Mouse (Mus musculus) liver, embryonic 11.5 days (tissue): ENCODE results near the gene Rack1. TPM values are rescaled to one million over a fixed set of nuclear protein-coding genes. Genes with fewer than 3 reads are reported as not detected.
A peak's percentile ranks its signal among the peaks of the same experiment; 100 is the strongest.
"Not testable (repeated sequence)": the region's sequence is repeated elsewhere in the genome, so short reads cannot be mapped to it uniquely, and the experiment has no call there.

Experiments used
- ATAC-seq: fragments of 200-750 bp; cut with Nextera tagmentation; replicated peaks from 2 replicates; pipeline ENCODE4 v1.8.0; 2017; ENCODE audit warnings: moderate number of reproducible peaks, mild to moderate bottlenecking, moderate TSS enrichment, moderate library complexity; ENCODE audit not compliant: low FRiP score
- DNase-seq: peaks from one replicate; pipeline ENCODE4 v3.0.0-alpha.2; 2017; ENCODE audit warnings: low spot score
- H3K27ac ChIP-seq: fragments of 300-500 bp; sonication (generic); 2 replicates; pipeline ENCODE4 v1.5.1; 2014; ENCODE audit warnings: mild to moderate bottlenecking, low read depth, low read length, control low read depth
- H3K27me3 ChIP-seq: fragments of 300-500 bp; sonication (generic); replicated peaks from 2 replicates; pipeline ENCODE4 v1.6.1; 2014; ENCODE audit warnings: low read length, mixed read lengths; ENCODE audit not compliant: control insufficient read depth, insufficient read depth
- H3K36me3 ChIP-seq: fragments of 300-500 bp; sonication (generic); 2 replicates; pipeline ENCODE4 v1.6.1; 2014; ENCODE audit warnings: mild to moderate bottlenecking, low read length, moderate library complexity, mixed read lengths; ENCODE audit not compliant: control insufficient read depth, insufficient read depth
- H3K4me1 ChIP-seq: fragments of 300-500 bp; sonication (generic); replicated peaks from 2 replicates; pipeline ENCODE4 v1.6.1; 2014; ENCODE audit warnings: low read length, mixed read lengths; ENCODE audit not compliant: control insufficient read depth, insufficient read depth
- H3K4me2 ChIP-seq: fragments of 300-500 bp; sonication (generic); 2 replicates; pipeline ENCODE4 v1.6.1; 2014; ENCODE audit warnings: mild to moderate bottlenecking, control low read depth, moderate library complexity
- H3K4me3 ChIP-seq: fragments of 300-500 bp; sonication (generic); 2 replicates; pipeline ENCODE4 v1.5.1; 2014; ENCODE audit warnings: low read depth, low read length, control low read depth
- H3K9ac ChIP-seq: fragments of 300-500 bp; sonication (generic); 2 replicates; pipeline ENCODE4 v1.6.1; 2014; ENCODE audit warnings: low read depth, low read length, control low read depth
- H3K9me3 ChIP-seq: fragments of 300-500 bp; sonication (generic); 2 replicates; pipeline ENCODE4 v1.6.1; 2016; ENCODE audit warnings: low read length, inconsistent platforms, mixed read lengths; ENCODE audit not compliant: control insufficient read depth
- WGBS: fragments of 180-500 bp; shearing (Covaris S2); extraction: QIAGEN DNeasy Blood & Tissue Kit; methylation state at CpG from one replicate; pipeline ENCODE4 v1.1.7; 2014; 5-methylcytosine and 5-hydroxymethylcytosine counted together
- polyA plus RNA-seq: library from polyadenylated mRNA; unstranded; fragments of >200 nt; fragmentation: Nextera tagmentation; extraction: Ambion mirVana; gene quantifications from 2 replicates; pipeline ENCODE4 v1.2.1, GENCODE M21; 2014

Gene Rack1
- polyA plus RNA-seq, 1 experiment from 2014 or later, result 1,248 TPM

GRCm38 (mm10) chr11:48845244-48845815 is 45.2 kb downstream of the Rack1 start:
- no peak for DNase-seq
- no peaks in the 10 kb centered on the region for H3K36me3 ChIP-seq
- 39% methylated on average over 13 of the region's 13 CpGs for WGBS

GRCm38 (mm10) chr11:48846362-48846761 is 46.2 kb downstream of the Rack1 start:
- not testable (repeated sequence) for H3K9me3 ChIP-seq, H3K4me2 ChIP-seq, H3K9ac ChIP-seq, H3K4me1 ChIP-seq, ATAC-seq, H3K4me3 ChIP-seq, H3K27ac ChIP-seq, DNase-seq, H3K36me3 ChIP-seq, H3K27me3 ChIP-seq
- 78% methylated on average over 2 of the region's 2 CpGs for WGBS

More at GRCm38 (mm10) chr11:48845244-48845815, 45.2 kb downstream of the Rack1 start:
- Histone ChIP-seq H3K9me3 (no peaks in the 10 kb centered on the region), H3K27me3 (peaks cover 8% of the 10 kb centered on the region), H3K4me2 (no peak overlapping the region), H3K27ac (no peak overlapping the region), H3K9ac (no peak overlapping the region), H3K4me1 (0 out of 2 replicates have a peak, but pooled peaks cover 3% of the 10 kb centered on the region), H3K4me3 (no peak overlapping the region)
- ATAC-seq, result no peak

- Histone ChIP-seq H3K4me1 (0 out of 2 replicates have a peak, but pooled peaks cover 3% of the 10 kb centered on the region), H3K9me3 (no peaks in the 10 kb centered on the region; the same call in 1 of the 2 replicates), H3K9ac (no peak overlapping the region), H3K4me2 (no peak overlapping the region), H3K36me3 (no peaks in the 10 kb centered on the region), H3K4me3 (no peak overlapping the region), H3K27me3 (peaks cover 8% of the 10 kb centered on the region), H3K27ac (no peak overlapping the region)
- no peak for DNase-seq
- no peak for ATAC-seq
- 63% methylated on average over 5 of the region's 5 CpGs for WGBS
Measured at GRCm38 (mm10) chr11:48846881-48847280, 46.7 kb downstream of the Rack1 start.

- Histone ChIP-seq H3K9ac (no peak overlapping the region), H3K36me3 (no peaks in the 10 kb centered on the region), H3K27me3 (peaks cover 8% of the 10 kb centered on the region), H3K27ac (no peak overlapping the region), H3K4me1 (peaks cover 16% of the 10 kb centered on the region; the same call in 1 of the 2 replicates), H3K4me3 (no peak overlapping the region), H3K9me3 (no peaks in the 10 kb centered on the region; the same call in 1 of the 2 replicates), H3K4me2 (no peak overlapping the region)
- 48% methylated on average over 2 of the region's 2 CpGs for WGBS
- DNase-seq (no peak), ATAC-seq (no peak)
Measured at GRCm38 (mm10) chr11:48850240-48850639, 50.1 kb downstream of the Rack1 start.

GRCm38 (mm10) chr11:48851270-48851995 is 51.3 kb downstream of the Rack1 start:
- H3K4me1 ChIP-seq, result peaks cover 16% of the 10 kb centered on the region; the same call in 1 of the 2 replicates
- ATAC-seq (no peak), DNase-seq (no peak)
- WGBS, result 74% methylated on average over 4 of the region's 4 CpGs
- no peaks in the 10 kb centered on the region for H3K36me3 ChIP-seq
- H3K9me3 ChIP-seq, result no peaks in the 10 kb centered on the region; the same call in 1 of the 2 replicates
- no peak overlapping the region for H3K4me2 ChIP-seq
- H3K4me3 ChIP-seq, result no peak overlapping the region
- H3K27me3 ChIP-seq, result peaks cover 8% of the 10 kb centered on the region
- H3K27ac ChIP-seq, result no peak overlapping the region
- H3K9ac ChIP-seq, result no peak overlapping the region

- H3K4me2 ChIP-seq, result peak overlapping the region; percentile 95
Measured at GRCm38 (mm10) chr11:48852190-48852589, 52.1 kb downstream of the Rack1 start.

GRCm38 (mm10) chr11:48852624-48853473 is 52.7 kb downstream of the Rack1 start:
- whole genome bisulfite sequencing, result 8% methylated on average over 23 of the region's 23 CpGs
- Histone ChIP-seq H3K36me3 (no peaks in the 10 kb centered on the region), H3K4me3 (peak overlapping the region; percentile 64), H3K9me3 (no peaks in the 10 kb centered on the region; the same call in 1 of the 2 replicates), H3K27me3 (peaks cover 8% of the 10 kb centered on the region), H3K9ac (peak overlapping the region; percentile 58; the same call in 1 of the 2 replicates), H3K4me2 (peak overlapping the region; percentile 95), H3K4me1 (peaks cover 16% of the 10 kb centered on the region; the same call in 1 of the 2 replicates), H3K27ac (no peak overlapping the region)
- DNase-seq (peak; percentile 64), ATAC-seq (no peak)

More at GRCm38 (mm10) chr11:48852190-48852589, 52.1 kb downstream of the Rack1 start:
- H3K9ac ChIP-seq, result no peak overlapping the region
- H3K4me1 ChIP-seq, result peaks cover 16% of the 10 kb centered on the region; the same call in 1 of the 2 replicates
- H3K27ac ChIP-seq, result no peak overlapping the region
- H3K27me3 ChIP-seq, result peaks cover 8% of the 10 kb centered on the region
- no peak for DNase-seq
- no peak for ATAC-seq
- H3K36me3 ChIP-seq, result no peaks in the 10 kb centered on the region
- 79% methylated on average over 4 of the region's 4 CpGs for WGBS
- H3K9me3 ChIP-seq, result no peaks in the 10 kb centered on the region; the same call in 1 of the 2 replicates
- H3K4me3 ChIP-seq, result peak overlapping the region; percentile 64

- Histone ChIP-seq H3K36me3 (no peaks in the 10 kb centered on the region), H3K27ac (0 out of 2 replicates have a peak overlapping the region, but pooled peaks have one; percentile 16), H3K4me2 (peak overlapping the region; percentile 95), H3K9me3 (no peaks in the 10 kb centered on the region; the same call in 1 of the 2 replicates), H3K27me3 (peaks cover 8% of the 10 kb centered on the region), H3K9ac (peak overlapping the region; percentile 58), H3K4me1 (peaks cover 22% of the 10 kb centered on the region; the same call in 1 of the 2 replicates), H3K4me3 (peak overlapping the region; percentile 64)
- under 1% methylated on average over 31 of the region's 31 CpGs for WGBS
- peak; percentile 67 for ATAC-seq
- DNase-seq, result peak; percentile 88
Measured at GRCm38 (mm10) chr11:48853474-48854180, 53.5 kb downstream of the Rack1 start.
